ENCODE assay signal across 1 mouse cellular context in genomic region chr4:123026597-123026996, GRCm38 (mm10).
TF ChIP-seq lines count a peak whose summit lies in the region.

No protein-coding gene starts in this region.

TF ChIP-seq in CH12.LX, 34 proteins besides CTCF, POLR2A, EP300 and RAD21 (continued from another document):
- no peak for TF ChIP-seq E2F4 (IDR thresholded peaks at IDR 0.05; ENCODE audit: insufficient replicate concordance, low read depth, low read length)
- no peak for TF ChIP-seq TBP (conservative IDR thresholded peaks at IDR 0.05; ENCODE audit: low read depth, low read length)
- TF ChIP-seq ZMIZ1 (IDR thresholded peaks at IDR 0.05; ENCODE audit: low read depth, low read length), result no peak
- TF ChIP-seq IRF4 (IDR thresholded peaks at IDR 0.05; ENCODE audit: low read depth, low read length), result peak; percentile 62; the same call in 1 of the 2 replicates
- peak; percentile 63 for TF ChIP-seq MAX (IDR thresholded peaks at IDR 0.05; ENCODE audit: low read length)
- no peak for TF ChIP-seq RCOR1 (conservative IDR thresholded peaks at IDR 0.05; ENCODE audit: low read depth, low read length)
- TF ChIP-seq GABPA (IDR thresholded peaks at IDR 0.05; ENCODE audit: insufficient replicate concordance, low read depth, low read length), result no peak
- peak; percentile 81 for TF ChIP-seq MXI1 (IDR thresholded peaks at IDR 0.05; ENCODE audit: low read depth, low read length)
TF ChIP-seq in CH12.LX: peak in this region for 4.
